Mouse (Mus musculus): ENCODE data around the gene Peg10. TPM values are rescaled to one million over a fixed set of nuclear protein-coding genes. Genes with fewer than 3 reads are reported as not detected.

Gene Peg10
- 1 to 10 TPM; 1.0 to 1.1 TPM for total RNA-seq (2021)
- polyA plus RNA-seq (2012; rRNA removed): 0.55 and 0.85 TPM in 2 replicates
- long read RNA-seq: 0 reads

DNA sequence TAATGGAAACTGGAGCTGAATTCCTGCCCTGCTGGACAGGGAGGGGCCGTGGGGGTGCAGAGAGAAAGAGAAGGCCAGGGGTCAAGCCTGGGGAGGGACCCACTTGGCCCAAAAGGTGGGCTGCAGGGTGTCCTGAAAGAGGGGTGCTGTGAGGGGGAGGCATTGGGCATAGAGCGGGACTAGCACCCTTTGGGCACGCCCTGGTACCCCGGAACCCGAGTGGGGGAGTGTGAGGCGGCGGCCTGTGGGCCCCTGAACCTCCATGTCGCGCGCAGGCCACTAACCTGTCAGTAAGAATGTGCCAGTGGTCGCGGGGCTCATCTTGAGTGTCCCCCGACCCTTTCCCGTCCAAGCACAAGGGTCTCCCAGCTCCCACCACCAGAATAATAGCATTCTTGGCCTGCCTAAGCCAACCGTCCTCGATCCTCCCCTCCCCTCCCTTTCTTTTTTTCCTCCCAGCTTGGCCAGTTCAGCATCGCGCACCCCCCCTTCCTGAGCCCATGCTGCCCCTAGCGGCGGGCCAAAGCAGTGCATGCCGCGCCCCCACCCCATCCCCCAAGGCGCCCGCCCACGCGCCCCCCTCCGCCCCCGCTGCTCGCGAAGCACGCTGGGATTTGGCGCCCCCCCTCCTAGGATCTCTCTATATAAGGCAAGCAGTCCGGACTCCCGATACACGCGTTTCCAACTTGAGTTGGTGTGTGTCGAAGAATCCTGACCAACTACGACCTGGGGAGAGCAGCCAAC lies at the start of gene Peg10, which contains the start of gene Sgce:
Gene Peg10, plus strand, starts transcription at position 611 of the 744 bp plus-strand sequence.
Gene Sgce, minus strand, starts transcription at position 512 of the 744 bp plus-strand sequence.
- peak within 1 kb of the TSS; percentile 61 for H3K4me3 ChIP-seq
- H3K27ac ChIP-seq: peak within 1 kb of the TSS; percentile 47
- H3K4me1 ChIP-seq (ENCODE audit: control insufficient read depth, insufficient read depth, low read length): no peaks in the 10 kb centered on the region
- TF ChIP-seq CTCF (IDR thresholded peaks at IDR 0.05) (peak; percentile 70), EP300 (IDR thresholded peaks at IDR 0.05; ENCODE audit: insufficient read depth, low read depth, low read length) (no peak), POLR2A (IDR thresholded peaks at IDR 0.05; ENCODE audit: insufficient read depth, low read depth, low read length) (peak; percentile 38; the same call in 1 of the 2 replicates)
- no peaks in the 10 kb centered on the region for H3K27me3 ChIP-seq (ENCODE audit: control insufficient read depth, insufficient read depth, low read length)
- H3K79me2 ChIP-seq (replicated peaks; ENCODE audit: control insufficient read depth, insufficient read depth, low read length): no peaks in the 10 kb centered on the region
- no peaks in the 10 kb centered on the region for H3K36me3 ChIP-seq (ENCODE audit: control insufficient read depth, insufficient read depth, low read length)
- DNase-seq: peak; percentile 72 to 85
- H3K9ac ChIP-seq (ENCODE audit: low read depth, low read length): peak within 1 kb of the TSS; percentile 65
- WGBS: 55% methylated on average over 38 of the region's 38 CpGs
- intact Hi-C loops (cut with DNase I): loop anchor here (5.0 kb wide), 4 partner anchors 145 to 1250 kb away; partner anchors contain the start of genes Casd1, Hepacam2, Pon2 and Vps50

- no peaks in the 10 kb centered on the region for H3K27me3 ChIP-seq (ENCODE audit: control insufficient read depth, insufficient read depth, low read length)
- intact Hi-C loops (cut with DNase I): no loop called here
- H3K4me3 ChIP-seq: no peak overlapping the region
- 75% methylated on average over 8 of the region's 8 CpGs for WGBS
- H3K4me1 ChIP-seq (ENCODE audit: control insufficient read depth, insufficient read depth, low read length): no peaks in the 10 kb centered on the region
- H3K27ac ChIP-seq: no peak overlapping the region
- no peak overlapping the region for H3K9ac ChIP-seq (ENCODE audit: low read depth, low read length)
- H3K79me2 ChIP-seq (replicated peaks; ENCODE audit: control insufficient read depth, insufficient read depth, low read length): no peaks in the 10 kb centered on the region
- H3K36me3 ChIP-seq (ENCODE audit: control insufficient read depth, insufficient read depth, low read length): no peaks in the 10 kb centered on the region
- no peak for TF ChIP-seq CTCF (IDR thresholded peaks at IDR 0.05)
- TF ChIP-seq EP300 (IDR thresholded peaks at IDR 0.05; ENCODE audit: insufficient read depth, low read depth, low read length): no peak
- no peak for TF ChIP-seq POLR2A (IDR thresholded peaks at IDR 0.05; ENCODE audit: insufficient read depth, low read depth, low read length)
- DNase-seq: no peak
Measured at GRCm38 (mm10) chr6:4701641-4702040, 45.5 kb upstream of the Peg10 start.

GRCm38 (mm10) chr6:4703908-4704307 lies 43.2 kb upstream of the Peg10 start:
- intact Hi-C loops (cut with DNase I): no loop called here
- Histone ChIP-seq H3K36me3 (ENCODE audit: control insufficient read depth, insufficient read depth, low read length) (no peaks in the 10 kb centered on the region), H3K27me3 (ENCODE audit: control insufficient read depth, insufficient read depth, low read length) (no peaks in the 10 kb centered on the region), H3K4me1 (ENCODE audit: control insufficient read depth, insufficient read depth, low read length) (no peaks in the 10 kb centered on the region), H3K4me3 (no peak overlapping the region), H3K9ac (ENCODE audit: low read depth, low read length) (no peak overlapping the region), H3K79me2 (replicated peaks; ENCODE audit: control insufficient read depth, insufficient read depth, low read length) (no peaks in the 10 kb centered on the region), H3K27ac (no peak overlapping the region)
- DNase-seq: no peak
- 60% methylated on average over 7 of the region's 7 CpGs for WGBS
- TF ChIP-seq EP300 (IDR thresholded peaks at IDR 0.05; ENCODE audit: insufficient read depth, low read depth, low read length) (no peak), CTCF (IDR thresholded peaks at IDR 0.05) (no peak), POLR2A (IDR thresholded peaks at IDR 0.05; ENCODE audit: insufficient read depth, low read depth, low read length) (no peak)

DNA sequence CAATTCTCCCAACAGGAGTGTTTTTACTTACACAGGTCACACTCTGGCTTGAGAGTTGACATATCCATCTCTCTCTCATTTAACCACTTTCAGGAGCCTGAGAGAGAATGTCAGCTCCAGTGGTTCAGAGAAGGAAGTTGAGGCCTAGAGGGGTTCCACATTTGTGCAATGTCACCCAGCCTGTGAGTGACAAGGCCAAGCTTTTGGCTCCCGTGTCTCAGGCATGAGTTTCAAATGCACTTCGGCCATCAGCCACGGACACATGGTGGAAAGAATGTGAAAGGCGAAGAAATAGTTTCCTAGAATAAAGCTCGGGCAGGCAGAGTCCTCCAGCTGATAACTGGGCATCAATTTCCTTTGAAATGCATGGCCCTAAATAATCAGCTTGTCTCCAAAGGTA lies 40.7 kb upstream of the Peg10 start:
- H3K27ac ChIP-seq: no peak overlapping the region
- WGBS: 54% methylated on average over 5 of the region's 5 CpGs
- no peaks in the 10 kb centered on the region for H3K4me1 ChIP-seq (ENCODE audit: control insufficient read depth, insufficient read depth, low read length)
- H3K4me3 ChIP-seq: no peak overlapping the region
- TF ChIP-seq EP300 (IDR thresholded peaks at IDR 0.05; ENCODE audit: insufficient read depth, low read depth, low read length) (no peak), CTCF (IDR thresholded peaks at IDR 0.05) (no peak), POLR2A (IDR thresholded peaks at IDR 0.05; ENCODE audit: insufficient read depth, low read depth, low read length) (no peak)
- H3K36me3 ChIP-seq (ENCODE audit: control insufficient read depth, insufficient read depth, low read length): no peaks in the 10 kb centered on the region
- intact Hi-C loops (cut with DNase I): no loop called here
- no peaks in the 10 kb centered on the region for H3K79me2 ChIP-seq (replicated peaks; ENCODE audit: control insufficient read depth, insufficient read depth, low read length)
- no peaks in the 10 kb centered on the region for H3K27me3 ChIP-seq (ENCODE audit: control insufficient read depth, insufficient read depth, low read length)
- DNase-seq: no peak
- no peak overlapping the region for H3K9ac ChIP-seq (ENCODE audit: low read depth, low read length)

GRCm38 (mm10) chr6:4708971-4709370 lies 38.1 kb upstream of the Peg10 start:
- intact Hi-C loops (cut with DNase I): no loop called here
- no peak overlapping the region for H3K4me3 ChIP-seq
- no peak overlapping the region for H3K27ac ChIP-seq
- H3K36me3 ChIP-seq (ENCODE audit: control insufficient read depth, insufficient read depth, low read length): no peaks in the 10 kb centered on the region
- H3K4me1 ChIP-seq (ENCODE audit: control insufficient read depth, insufficient read depth, low read length): no peaks in the 10 kb centered on the region
- H3K9ac ChIP-seq (ENCODE audit: low read depth, low read length): no peak overlapping the region
- no peak for TF ChIP-seq POLR2A (IDR thresholded peaks at IDR 0.05; ENCODE audit: insufficient read depth, low read depth, low read length)
- TF ChIP-seq EP300 (IDR thresholded peaks at IDR 0.05; ENCODE audit: insufficient read depth, low read depth, low read length): no peak
- no peak for TF ChIP-seq CTCF (IDR thresholded peaks at IDR 0.05)
- 32% methylated on average over 1 of the region's 1 CpGs for WGBS
- no peaks in the 10 kb centered on the region for H3K27me3 ChIP-seq (ENCODE audit: control insufficient read depth, insufficient read depth, low read length)
- H3K79me2 ChIP-seq (replicated peaks; ENCODE audit: control insufficient read depth, insufficient read depth, low read length): no peaks in the 10 kb centered on the region
- peak in 1 of 2 experiments; percentile 28 for DNase-seq

GRCm38 (mm10) chr6:4716171-4716570 lies 30.9 kb upstream of the Peg10 start:
- no peaks in the 10 kb centered on the region for H3K27me3 ChIP-seq (ENCODE audit: control insufficient read depth, insufficient read depth, low read length)
- H3K36me3 ChIP-seq (ENCODE audit: control insufficient read depth, insufficient read depth, low read length): no peaks in the 10 kb centered on the region
- no peaks in the 10 kb centered on the region for H3K79me2 ChIP-seq (replicated peaks; ENCODE audit: control insufficient read depth, insufficient read depth, low read length)
- no peak overlapping the region for H3K4me3 ChIP-seq
- no peak overlapping the region for H3K27ac ChIP-seq
- H3K4me1 ChIP-seq (ENCODE audit: control insufficient read depth, insufficient read depth, low read length): no peaks in the 10 kb centered on the region
- TF ChIP-seq POLR2A (IDR thresholded peaks at IDR 0.05; ENCODE audit: insufficient read depth, low read depth, low read length) (no peak), EP300 (IDR thresholded peaks at IDR 0.05; ENCODE audit: insufficient read depth, low read depth, low read length) (no peak), CTCF (IDR thresholded peaks at IDR 0.05) (no peak)
- 100% methylated on average over 2 of the region's 2 CpGs for WGBS
- intact Hi-C loops (cut with DNase I): no loop called here
- no peak overlapping the region for H3K9ac ChIP-seq (ENCODE audit: low read depth, low read length)
- DNase-seq: no peak
